Mouse (Mus musculus) lung, postnatal 0 days (tissue): ENCODE measurements around the gene Gm20481.

Experiments
- CTCF ChIP-seq: IDR thresholded peaks from 2 replicates; pipeline ENCODE4 v1.5.1; 2016; ENCODE audit warnings: antibody characterized with exemption, mild to moderate bottlenecking
- EP300 ChIP-seq: IDR thresholded peaks from 2 replicates; pipeline ENCODE4 v1.6.1; 2016; ENCODE audit warnings: antibody characterized with exemption, mild to moderate bottlenecking, control low read depth

GRCm38 (mm10) chr17:34941344-34942041 lies 28.2 kb upstream of the Gm20481 start:
- TF ChIP-seq CTCF (no peak), EP300 (no peak)
